Mouse (Mus musculus) midbrain, embryonic 15.5 days (tissue): ENCODE measurements around the gene Nipa1. TPM values are rescaled to one million over a fixed set of nuclear protein-coding genes. Genes with fewer than 3 reads are reported as not detected.

ENCODE experiments used
- ATAC-seq: fragments of 200-750 bp; cut with Nextera tagmentation; replicated peaks from 2 replicates; pipeline ENCODE4 v1.8.0; 2017; ENCODE audit warnings: moderate TSS enrichment
- H3K27ac ChIP-seq: fragments of 300-500 bp; sonication (generic); 2 replicates; pipeline ENCODE4 v1.5.1; 2015; ENCODE audit warnings: mild to moderate bottlenecking, inconsistent platforms
- H3K27me3 ChIP-seq: fragments of 300-500 bp; sonication (generic); replicated peaks from 2 replicates; pipeline ENCODE4 v1.6.1; 2015; ENCODE audit warnings: inconsistent platforms
- H3K36me3 ChIP-seq: fragments of 300-500 bp; sonication (generic); replicated peaks from 2 replicates; pipeline ENCODE4 v1.6.1; 2015; ENCODE audit warnings: inconsistent platforms
- H3K4me1 ChIP-seq: fragments of 300-500 bp; sonication (generic); 2 replicates; pipeline ENCODE4 v1.6.1; 2015; ENCODE audit warnings: inconsistent platforms
- H3K4me2 ChIP-seq: fragments of 300-500 bp; sonication (generic); 2 replicates; pipeline ENCODE4 v1.6.1; 2015; ENCODE audit warnings: inconsistent platforms, mild to moderate bottlenecking, moderate library complexity
- H3K4me3 ChIP-seq: fragments of 300-500 bp; sonication (generic); 2 replicates; pipeline ENCODE4 v1.5.1; 2015; ENCODE audit warnings: mild to moderate bottlenecking, inconsistent platforms
- H3K9ac ChIP-seq: fragments of 300-500 bp; sonication (generic); 2 replicates; pipeline ENCODE4 v1.6.1; 2015; ENCODE audit warnings: mild to moderate bottlenecking, inconsistent platforms
- H3K9me3 ChIP-seq: fragments of 300-500 bp; sonication (generic); 2 replicates; pipeline ENCODE4 v1.6.1; 2016; ENCODE audit warnings: inconsistent platforms
- WGBS: fragments of 180-500 bp; shearing (Covaris S2); methylation state at CpG from one replicate; pipeline ENCODE4 v1.1.7; 2015; ENCODE audit warnings: mixed read lengths; 5-methylcytosine and 5-hydroxymethylcytosine counted together
- polyA plus RNA-seq: library from polyadenylated mRNA; unstranded; fragments of >200 nt; fragmentation: Nextera tagmentation; extraction: Ambion mirVana; gene quantifications from 2 replicates; pipeline ENCODE4 v1.2.1, GENCODE M21; 2015

Gene Nipa1
- 29.2 and 30.2 TPM in 2 replicates for polyA plus RNA-seq

DNA sequence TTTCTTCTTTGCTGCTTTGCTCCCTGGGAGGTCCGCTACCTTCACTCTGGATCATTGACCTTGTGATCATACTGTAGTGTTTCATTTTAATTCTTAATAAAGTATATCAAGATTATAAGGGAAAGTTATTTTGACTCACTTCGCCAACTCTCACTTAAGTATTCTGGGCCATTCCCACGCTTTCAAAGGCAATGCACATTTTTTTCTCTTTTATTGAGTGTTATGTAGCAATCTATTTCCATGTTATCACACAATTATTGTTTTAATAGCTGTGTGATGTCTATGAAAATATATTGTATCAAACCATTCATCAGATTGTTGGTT is at the start of gene Nipa1:
Gene Nipa1 (minus strand): TSS at position 25 of the 324 bp plus-strand sequence.
- Histone ChIP-seq H3K4me1 (peaks cover 7% of the 10 kb centered on the region), H3K36me3 (no peaks in the 10 kb centered on the region; the same call in 1 of the 2 replicates), H3K27me3 (no peaks in the 10 kb centered on the region), H3K9ac (peak within 1 kb of the TSS; percentile 90), H3K9me3 (no peaks in the 10 kb centered on the region), H3K4me2 (peak within 1 kb of the TSS; percentile 58), H3K4me3 (peak within 1 kb of the TSS; percentile 78), H3K27ac (peak within 1 kb of the TSS; percentile 84)
- no peak for ATAC-seq
- 52% methylated on average over 3 of the region's 3 CpGs for WGBS

GRCm38 (mm10) chr7:56066634-56067033 is 46.9 kb upstream of the Nipa1 start:
- no peaks in the 10 kb centered on the region for H3K27me3 ChIP-seq
- H3K9ac ChIP-seq: no peak overlapping the region
- WGBS: 100% methylated on average over 1 of the region's 1 CpGs
- no peaks in the 10 kb centered on the region; the same call in 1 of the 2 replicates for H3K36me3 ChIP-seq
- no peak for ATAC-seq
- H3K4me2 ChIP-seq: no peak overlapping the region
- H3K27ac ChIP-seq: no peak overlapping the region
- no peaks in the 10 kb centered on the region for H3K9me3 ChIP-seq
- no peak overlapping the region for H3K4me3 ChIP-seq
- no peaks in the 10 kb centered on the region for H3K4me1 ChIP-seq

- H3K27ac ChIP-seq: no peak overlapping the region
- no peaks in the 10 kb centered on the region for H3K9me3 ChIP-seq
- WGBS: 85% methylated on average over 2 of the region's 2 CpGs
- H3K4me3 ChIP-seq: no peak overlapping the region
- no peaks in the 10 kb centered on the region for H3K27me3 ChIP-seq
- no peak overlapping the region for H3K4me2 ChIP-seq
- no peaks in the 10 kb centered on the region for H3K4me1 ChIP-seq
- H3K9ac ChIP-seq: no peak overlapping the region
- no peaks in the 10 kb centered on the region; the same call in 1 of the 2 replicates for H3K36me3 ChIP-seq
- ATAC-seq: no peak
These were observed 46.4 kb upstream of the Nipa1 start for GRCm38 (mm10) chr7:56066136-56066535.

DNA sequence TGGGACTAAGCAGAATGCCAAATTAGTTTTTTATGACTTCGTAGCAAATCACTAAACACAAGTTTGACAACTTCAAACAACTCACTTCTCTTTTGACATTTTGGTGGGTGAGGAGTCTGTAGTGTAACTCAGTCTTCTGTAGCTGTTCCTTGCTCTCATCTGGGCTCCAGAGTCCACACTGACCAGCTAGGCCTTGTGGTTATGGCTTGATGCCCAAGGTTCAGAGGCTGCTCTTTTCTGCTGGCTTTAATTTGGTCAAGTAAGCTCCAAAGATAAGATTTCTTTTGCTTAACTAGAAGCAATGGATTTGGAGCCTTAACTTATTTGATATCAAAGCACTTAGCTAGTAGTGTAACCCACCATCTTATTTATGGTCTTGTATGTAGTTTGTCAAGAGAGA is 45.1 kb upstream of the Nipa1 start:
- H3K4me1 ChIP-seq: no peaks in the 10 kb centered on the region
- 100% methylated on average over 1 of the region's 1 CpGs for WGBS
- H3K27ac ChIP-seq: no peak overlapping the region
- no peak for ATAC-seq
- H3K9ac ChIP-seq: no peak overlapping the region
- no peak overlapping the region for H3K4me2 ChIP-seq
- H3K9me3 ChIP-seq: no peaks in the 10 kb centered on the region
- no peak overlapping the region for H3K4me3 ChIP-seq
- no peaks in the 10 kb centered on the region; the same call in 1 of the 2 replicates for H3K36me3 ChIP-seq
- no peaks in the 10 kb centered on the region for H3K27me3 ChIP-seq

DNA sequence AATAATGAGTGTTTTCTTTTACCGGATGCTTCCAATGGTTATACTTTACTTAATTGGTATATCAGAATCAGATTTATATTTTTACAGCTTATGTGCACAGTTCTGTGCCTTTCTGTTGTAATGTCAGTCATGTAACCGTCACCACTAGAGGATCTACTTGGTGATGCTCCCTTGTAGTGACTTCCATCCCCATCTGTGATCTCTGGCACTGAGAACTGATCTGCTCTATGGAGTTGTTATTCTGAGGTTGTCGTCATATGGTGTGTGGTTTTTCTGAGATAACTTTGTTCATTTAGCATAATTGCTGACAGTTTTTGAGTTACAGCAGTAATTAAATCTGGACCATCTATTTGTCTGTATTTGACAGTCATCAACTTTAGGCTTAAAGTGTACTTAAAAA is 35.6 kb upstream of the Nipa1 start:
- Histone ChIP-seq H3K4me2 (no peak overlapping the region), H3K36me3 (no peaks in the 10 kb centered on the region), H3K4me3 (no peak overlapping the region), H3K9ac (no peak overlapping the region), H3K4me1 (peaks cover 21% of the 10 kb centered on the region), H3K27me3 (no peaks in the 10 kb centered on the region), H3K27ac (no peak overlapping the region), H3K9me3 (no peaks in the 10 kb centered on the region)
- ATAC-seq: no peak
- 89% methylated on average over 3 of the region's 3 CpGs for WGBS

GRCm38 (mm10) chr7:56052996-56053395 is 33.2 kb upstream of the Nipa1 start:
- no peak overlapping the region for H3K4me3 ChIP-seq
- H3K27ac ChIP-seq: no peak overlapping the region
- no peaks in the 10 kb centered on the region for H3K9me3 ChIP-seq
- H3K9ac ChIP-seq: no peak overlapping the region
- no peak for ATAC-seq
- H3K4me2 ChIP-seq: no peak overlapping the region
- no peaks in the 10 kb centered on the region for H3K36me3 ChIP-seq
- no peaks in the 10 kb centered on the region for H3K27me3 ChIP-seq
- H3K4me1 ChIP-seq: peaks cover 26% of the 10 kb centered on the region

DNA sequence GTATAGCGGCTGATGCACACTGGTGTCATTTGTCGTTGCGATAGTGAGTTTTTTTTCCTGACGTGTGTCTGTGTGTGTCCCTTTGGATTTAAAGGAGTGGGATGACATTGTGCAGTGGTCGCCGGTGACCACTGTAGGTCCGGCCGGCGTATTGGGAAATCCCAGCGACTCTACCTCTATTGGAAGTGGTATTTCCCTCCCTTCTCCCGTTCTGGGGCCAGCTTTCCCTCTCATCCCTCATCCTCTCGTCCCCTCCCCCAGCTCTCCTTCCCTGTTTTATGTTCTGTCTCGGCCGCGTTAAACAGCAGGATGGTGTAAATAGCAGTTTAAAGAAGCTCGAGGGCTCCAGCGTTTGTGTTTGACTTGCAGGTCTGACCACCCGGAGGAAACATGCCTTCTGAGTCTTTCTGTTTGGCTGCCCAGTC is 30.7 kb upstream of the Nipa1 start:
- Histone ChIP-seq H3K4me2 (peak overlapping the region; percentile 83), H3K9ac (peak overlapping the region; percentile 87), H3K27me3 (no peaks in the 10 kb centered on the region), H3K9me3 (no peaks in the 10 kb centered on the region), H3K4me1 (peaks cover 26% of the 10 kb centered on the region), H3K27ac (peak overlapping the region; percentile 93), H3K36me3 (no peaks in the 10 kb centered on the region), H3K4me3 (peak overlapping the region; percentile 92)
- under 1% methylated on average over 18 of the region's 18 CpGs for WGBS
- ATAC-seq: peak; percentile 67

DNA sequence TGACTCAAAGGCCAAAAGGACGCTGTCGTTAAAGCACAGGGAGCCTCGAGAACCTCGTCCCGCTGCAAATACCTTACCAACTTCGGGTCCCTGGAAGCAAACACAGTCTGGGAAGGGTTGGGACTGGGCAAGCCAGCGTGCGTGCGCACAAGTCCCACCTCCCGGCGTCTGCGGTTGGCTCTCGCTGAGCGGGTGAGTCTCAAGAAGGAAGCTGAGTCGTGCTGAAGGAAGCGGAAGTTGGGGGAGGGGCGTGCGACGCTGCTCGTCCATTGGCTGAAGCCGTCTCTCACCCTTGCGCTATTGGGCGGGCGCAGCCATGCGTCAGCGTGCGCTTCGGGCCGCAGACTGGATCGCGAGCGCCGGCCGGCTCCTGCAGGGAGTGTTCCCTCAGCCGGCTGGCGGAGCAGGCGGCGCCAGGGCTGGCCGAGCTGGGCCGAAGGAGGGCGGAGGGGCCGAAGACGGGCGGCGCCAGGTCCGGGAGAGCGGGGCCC is 30.1 kb upstream of the Nipa1 start, which contains the start of gene Herc2:
Gene Herc2 (plus strand): TSS at position 366 of the 491 bp plus-strand sequence.
- no peaks in the 10 kb centered on the region for H3K36me3 ChIP-seq
- peaks cover 26% of the 10 kb centered on the region for H3K4me1 ChIP-seq
- peak within 1 kb of the TSS; percentile 87 for H3K9ac ChIP-seq
- no peaks in the 10 kb centered on the region for H3K9me3 ChIP-seq
- peak; percentile 100 for ATAC-seq
- peak within 1 kb of the TSS; percentile 92 for H3K4me3 ChIP-seq
- H3K27me3 ChIP-seq: no peaks in the 10 kb centered on the region
- under 1% methylated on average over 47 of the region's 47 CpGs for WGBS
- H3K27ac ChIP-seq: peak within 1 kb of the TSS; percentile 93
- peak within 1 kb of the TSS; percentile 83 for H3K4me2 ChIP-seq

DNA sequence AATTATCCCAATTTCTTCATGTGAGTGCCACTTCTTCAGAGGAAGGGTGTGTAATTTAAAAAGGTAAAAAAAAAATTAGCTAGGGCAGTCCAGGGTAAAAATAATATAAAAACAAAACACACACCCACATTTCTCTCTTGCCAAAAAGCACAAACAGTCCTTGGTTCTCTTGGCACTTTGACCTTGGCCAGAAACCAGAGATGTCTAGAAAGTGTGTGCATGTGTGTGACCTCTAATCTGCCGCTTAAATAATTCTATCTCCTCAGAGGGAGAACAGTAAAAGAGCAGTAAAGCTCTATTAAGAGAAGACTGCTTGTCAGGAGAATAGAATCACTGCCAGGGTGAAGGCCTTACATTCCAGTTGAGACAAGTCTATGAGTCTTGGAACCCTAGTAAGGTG is 27.4 kb upstream of the Nipa1 start:
- Histone ChIP-seq H3K4me2 (no peak overlapping the region), H3K4me1 (peaks cover 20% of the 10 kb centered on the region), H3K9ac (no peak overlapping the region), H3K27ac (no peak overlapping the region), H3K36me3 (no peaks in the 10 kb centered on the region), H3K9me3 (no peaks in the 10 kb centered on the region), H3K27me3 (no peaks in the 10 kb centered on the region), H3K4me3 (no peak overlapping the region)
- ATAC-seq: no peak
- WGBS: 87% methylated on average over 1 of the region's 1 CpGs

- Histone ChIP-seq H3K4me2 (no peak overlapping the region), H3K27me3 (no peaks in the 10 kb centered on the region), H3K27ac (no peak overlapping the region), H3K4me3 (no peak overlapping the region), H3K9ac (no peak overlapping the region), H3K4me1 (peaks cover 4% of the 10 kb centered on the region), H3K9me3 (no peaks in the 10 kb centered on the region), H3K36me3 (no peaks in the 10 kb centered on the region)
- WGBS: 87% methylated on average over 3 of the region's 3 CpGs
- ATAC-seq: no peak
These were observed 24.5 kb upstream of the Nipa1 start for GRCm38 (mm10) chr7:56044267-56044629.

- Histone ChIP-seq H3K9me3 (no peaks in the 10 kb centered on the region), H3K4me1 (no peaks in the 10 kb centered on the region), H3K4me2 (no peak overlapping the region), H3K4me3 (no peak overlapping the region), H3K9ac (no peak overlapping the region), H3K27me3 (no peaks in the 10 kb centered on the region), H3K36me3 (no peaks in the 10 kb centered on the region), H3K27ac (no peak overlapping the region)
- no peak for ATAC-seq
- 67% methylated on average over 4 of the region's 4 CpGs for WGBS
These were observed 24.0 kb upstream of the Nipa1 start for GRCm38 (mm10) chr7:56043577-56044266.

DNA sequence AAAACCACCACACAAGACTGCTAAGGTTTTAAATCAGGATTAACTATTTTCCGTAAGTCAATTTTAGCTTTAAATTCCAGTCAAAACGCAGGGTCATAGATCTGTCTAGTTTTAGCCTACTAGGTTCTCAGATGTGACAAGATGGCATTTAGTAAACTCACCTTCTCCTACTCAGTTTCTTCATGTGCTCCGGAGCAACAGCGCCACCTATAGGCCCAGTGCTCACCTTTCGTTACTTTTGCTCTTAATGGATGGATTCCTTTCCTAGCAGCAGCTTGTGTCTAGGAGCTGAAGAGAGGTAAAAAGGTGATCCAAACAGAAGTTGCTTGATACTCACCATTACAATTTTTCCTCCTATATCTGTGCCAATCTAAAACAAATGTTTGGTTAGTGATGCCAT is 22.6 kb upstream of the Nipa1 start:
- Histone ChIP-seq H3K9ac (no peak overlapping the region), H3K9me3 (no peaks in the 10 kb centered on the region), H3K4me1 (no peaks in the 10 kb centered on the region), H3K4me2 (no peak overlapping the region), H3K27me3 (no peaks in the 10 kb centered on the region), H3K36me3 (no peaks in the 10 kb centered on the region), H3K4me3 (no peak overlapping the region), H3K27ac (no peak overlapping the region)
- WGBS: 17% methylated on average over 5 of the region's 5 CpGs
- ATAC-seq: no peak

GRCm38 (mm10) chr7:56023586-56023985 is 3.8 kb upstream of the Nipa1 start:
- 92% methylated on average over 3 of the region's 3 CpGs for WGBS
- Histone ChIP-seq H3K27ac (no peak overlapping the region), H3K9ac (no peak overlapping the region), H3K4me2 (no peak overlapping the region), H3K9me3 (no peaks in the 10 kb centered on the region), H3K4me1 (peaks cover 3% of the 10 kb centered on the region; the same call in 1 of the 2 replicates), H3K36me3 (no peaks in the 10 kb centered on the region), H3K27me3 (no peaks in the 10 kb centered on the region), H3K4me3 (no peak overlapping the region)
- ATAC-seq: no peak
